Mouse (Mus musculus) bone marrow macrophage, adult 2 months (primary cell): ENCODE data around the gene Gm44596.

ENCODE experiments used
- CTCF ChIP-seq: IDR thresholded peaks from 2 replicates; pipeline ENCODE4 v1.5.1; 2012; ENCODE audit warnings: low read depth, mild to moderate bottlenecking, low read length, moderate library complexity
- POLR2A ChIP-seq: IDR thresholded peaks from 2 replicates; pipeline ENCODE4 v1.6.1; 2012; ENCODE audit warnings: mild to moderate bottlenecking, low read depth, low read length, borderline replicate concordance

GRCm38 (mm10) chr6:128408544-128409125, 33.3 kb downstream of the Gm44596 start:
- TF ChIP-seq POLR2A (no peak), CTCF (no peak)
